Mouse (Mus musculus): ENCODE results near the gene Barx1.
A peak's percentile ranks its signal among the peaks of the same experiment; 100 is the strongest.

Barx1 gene

DNA sequence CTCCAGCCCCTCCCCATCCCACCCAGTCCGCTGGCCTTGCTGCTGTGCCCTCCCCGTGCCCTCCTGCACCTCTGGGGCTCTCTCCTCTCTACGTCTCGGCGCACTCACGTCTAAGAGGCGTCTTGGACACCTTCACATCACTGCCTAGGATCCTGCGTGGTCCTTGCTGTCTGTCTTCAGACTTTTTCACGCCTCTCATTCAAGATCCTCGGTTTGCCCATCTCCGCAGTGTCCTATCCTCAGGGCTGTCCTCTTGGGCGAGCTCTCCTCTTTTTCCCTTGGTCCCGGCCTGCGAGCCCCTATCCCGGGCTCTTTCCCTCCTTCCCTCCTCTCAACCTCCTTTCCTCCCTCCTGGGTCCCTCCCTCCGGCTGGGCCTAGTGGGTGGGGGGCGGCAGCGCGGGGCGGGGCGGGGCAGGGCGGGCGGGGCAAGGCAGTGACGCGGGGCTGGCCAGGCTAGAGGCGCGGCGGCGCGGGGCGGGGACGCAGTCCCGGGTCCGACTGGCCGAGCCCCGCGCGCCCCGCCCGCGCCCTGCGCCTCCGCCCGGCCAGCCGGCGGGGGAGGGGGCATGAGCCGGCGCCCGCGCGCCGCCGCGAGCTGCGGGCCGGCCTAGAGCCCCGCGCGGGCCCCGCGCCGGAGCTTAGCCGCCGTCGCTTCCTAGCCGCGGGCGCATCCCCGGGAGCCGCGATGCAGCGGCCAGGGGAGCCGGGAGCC lies at the start of gene Barx1:
Gene Barx1, plus strand, starts transcription at position 568 of the 713 bp plus-strand sequence.
- DNase-seq (ENCODE audit: low spot score in 2 of 2): no peak

DNA sequence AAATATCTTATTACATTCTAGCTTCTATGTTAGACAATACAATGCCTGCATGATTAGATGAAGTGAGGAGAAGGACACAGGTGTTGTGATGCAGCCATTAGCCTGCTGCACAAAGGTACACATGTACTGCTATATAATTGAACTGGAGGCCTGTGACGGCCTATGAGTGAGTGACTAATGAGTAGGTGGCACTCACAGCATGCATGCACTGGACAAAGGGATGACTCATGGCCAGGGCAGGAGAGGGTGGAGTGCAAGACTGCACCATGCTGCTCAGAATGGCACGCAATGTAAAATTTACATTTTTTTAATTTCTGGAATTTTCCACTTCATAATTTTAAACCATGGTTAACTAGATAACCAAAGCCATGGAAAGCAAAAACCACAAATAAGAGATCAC lies 48.3 kb upstream of the Barx1 start:
- no peak for DNase-seq (ENCODE audit: low spot score in 2 of 2)

DNA sequence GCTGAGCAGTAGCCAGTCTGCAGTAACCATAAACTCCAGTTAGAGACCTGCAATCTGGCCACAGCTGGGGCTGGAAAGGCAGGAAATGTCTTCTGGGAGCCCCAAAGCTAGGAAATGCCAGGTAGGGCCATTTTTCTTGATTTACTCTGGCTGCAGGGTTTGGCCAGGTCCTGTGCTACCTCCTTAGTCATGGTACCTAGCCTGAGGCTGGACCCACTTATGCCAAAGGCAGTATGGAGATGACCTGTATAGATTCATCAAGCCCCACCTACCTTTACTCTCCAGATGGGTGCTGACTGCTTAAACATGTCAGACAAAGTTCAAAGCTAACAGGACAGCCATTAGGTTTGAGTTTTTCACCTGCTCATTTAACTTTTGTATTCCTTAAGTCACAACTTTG lies 45.0 kb upstream of the Barx1 start:
- DNase-seq (ENCODE audit: low spot score in 2 of 2): no peak

DNA sequence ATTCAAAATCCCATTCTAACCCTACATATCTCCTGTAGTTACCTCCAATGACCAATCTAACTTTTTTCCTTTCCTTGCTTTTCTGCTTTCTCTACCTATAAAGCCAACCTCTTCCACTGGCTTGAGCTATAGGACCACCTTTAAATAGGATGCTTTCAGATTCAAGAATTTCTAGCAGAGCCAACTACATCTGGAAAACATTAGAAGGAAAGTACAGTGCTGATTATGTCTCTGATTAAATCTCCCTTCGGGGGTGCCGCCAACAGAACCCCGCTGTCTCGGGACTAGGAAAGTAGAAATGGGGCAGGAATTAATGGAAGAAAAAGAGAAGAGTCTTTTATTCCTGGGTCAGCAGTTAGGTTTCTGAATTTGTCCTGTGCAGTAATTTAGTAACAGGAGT lies 43.9 kb upstream of the Barx1 start:
- DNase-seq (ENCODE audit: low spot score in 2 of 2): no peak

DNA sequence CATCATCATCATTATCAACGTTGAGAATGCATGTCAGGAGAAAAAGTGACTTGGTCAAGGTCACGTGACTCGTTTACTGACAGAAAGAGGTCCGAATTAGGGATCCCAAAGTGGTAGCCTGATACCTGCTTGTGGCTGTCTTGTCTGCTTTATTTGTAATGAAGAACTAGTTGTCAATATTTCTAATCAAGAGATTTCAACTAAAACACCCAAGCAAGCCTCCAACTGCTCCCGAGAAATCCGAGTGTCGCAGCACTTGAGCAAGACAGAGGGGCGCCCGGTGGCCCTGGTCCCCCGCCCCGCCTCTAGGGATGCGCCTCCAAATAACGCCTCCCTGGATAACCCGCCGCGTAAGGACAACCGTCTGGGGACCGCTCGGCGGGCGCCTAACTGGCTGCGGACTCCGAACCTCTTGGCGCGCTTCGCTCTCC lies 37.8 kb upstream of the Barx1 start:
- DNase-seq (ENCODE audit: low spot score in 2 of 2): no peak

DNA sequence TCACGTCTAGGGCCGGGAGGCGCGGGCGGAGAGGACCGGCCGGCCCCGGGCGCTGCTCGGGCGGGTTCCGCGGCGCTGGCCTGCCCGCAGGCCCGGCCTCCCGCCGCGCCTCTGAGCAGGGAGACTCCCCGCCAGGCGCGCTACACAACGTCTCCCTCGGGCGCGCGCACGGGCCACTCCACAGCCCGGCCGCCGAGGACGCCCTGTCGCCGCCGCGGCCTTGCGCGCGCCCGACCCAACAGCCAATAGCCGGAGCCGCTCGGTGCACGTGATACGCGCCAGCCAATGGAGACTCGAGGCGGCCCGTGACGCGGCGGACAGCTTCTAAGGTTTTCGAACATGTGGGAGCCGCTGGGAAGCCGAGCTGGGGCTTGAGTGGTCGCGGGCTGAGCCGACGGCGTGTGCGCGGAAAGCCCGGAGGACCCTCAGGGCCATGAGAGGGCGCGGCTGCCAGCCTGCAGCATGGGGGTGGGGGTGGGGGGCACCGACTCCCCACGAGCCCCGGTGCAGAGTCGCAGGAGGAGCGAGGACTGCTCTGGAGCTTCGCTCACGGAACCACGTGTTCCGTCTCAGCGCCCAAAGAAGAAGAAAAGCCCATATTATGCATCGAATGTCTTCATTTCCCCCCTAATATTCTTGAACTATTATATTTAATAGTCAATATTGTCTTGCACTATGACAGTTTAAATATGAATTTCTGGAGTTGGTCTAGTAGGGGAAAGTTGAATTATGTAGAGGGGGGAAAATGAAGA lies 37.2 kb upstream of the Barx1 start, which contains the start of gene Ptpdc1:
Gene Ptpdc1, minus strand, starts transcription at position 232 of the 752 bp plus-strand sequence.
- peak; percentile 98 for DNase-seq (ENCODE audit: low spot score in 2 of 2)

DNA sequence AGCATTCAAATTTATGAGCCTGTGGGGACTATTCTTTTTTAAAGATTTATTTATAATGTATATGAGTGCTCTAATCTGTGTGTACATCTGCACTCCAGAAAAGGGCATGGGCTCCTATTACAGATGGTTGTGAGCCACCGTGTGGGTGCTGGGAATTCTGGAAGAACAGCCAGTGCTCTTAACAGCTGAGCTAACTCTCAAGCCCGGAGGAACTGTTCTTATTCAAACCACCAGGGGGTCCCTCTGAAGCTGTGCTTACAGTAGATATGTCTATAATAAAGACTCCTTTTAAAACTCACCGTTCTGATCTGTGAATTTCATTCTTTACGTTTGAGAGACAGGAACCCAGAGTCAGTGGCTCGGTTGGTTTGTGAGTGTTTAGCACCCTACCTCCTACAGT lies 31.1 kb upstream of the Barx1 start:
- DNase-seq (ENCODE audit: low spot score in 2 of 2): no peak

DNA sequence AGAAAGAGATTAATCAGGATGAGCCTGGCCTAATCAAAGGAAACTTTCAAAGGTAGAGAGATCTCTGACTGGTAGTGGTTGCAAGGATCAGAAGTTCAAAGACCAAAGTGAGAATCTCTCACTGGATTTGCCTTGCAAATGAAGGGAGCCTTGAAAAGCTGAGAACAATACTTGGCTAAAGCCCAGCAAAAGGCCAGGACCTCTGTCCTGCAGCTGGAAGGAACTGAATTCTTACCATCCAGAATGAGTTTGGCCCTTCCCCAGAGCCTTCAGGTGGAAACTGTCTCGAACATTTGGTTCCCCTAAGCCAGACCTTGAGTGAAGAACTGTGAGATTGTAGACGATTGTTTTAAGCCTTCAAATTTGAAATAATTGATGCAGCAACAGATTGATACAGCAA lies 25.1 kb upstream of the Barx1 start:
- DNase-seq (ENCODE audit: low spot score in 2 of 2): no peak

DNA sequence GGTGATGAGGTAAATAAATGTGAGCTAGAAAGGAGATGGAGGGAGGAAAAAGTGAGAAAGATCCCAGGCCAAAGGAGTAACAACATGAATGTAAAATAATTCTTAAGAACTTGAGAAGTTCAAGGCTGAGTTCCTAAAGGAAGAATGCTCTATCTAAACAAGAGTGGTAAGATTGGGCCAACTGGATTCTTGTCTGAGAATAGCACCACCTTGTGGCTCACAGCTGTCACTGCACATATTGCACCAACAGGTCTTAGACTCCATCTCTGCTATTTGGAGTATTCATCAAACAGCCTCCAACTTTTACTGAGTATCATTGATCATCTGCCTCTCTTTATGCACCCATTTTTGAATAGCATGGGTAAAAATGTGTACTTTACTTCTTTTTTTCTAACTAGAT lies 23.2 kb upstream of the Barx1 start:
- DNase-seq (ENCODE audit: low spot score in 2 of 2): peak in 1 of 2 experiments; percentile 66

DNA sequence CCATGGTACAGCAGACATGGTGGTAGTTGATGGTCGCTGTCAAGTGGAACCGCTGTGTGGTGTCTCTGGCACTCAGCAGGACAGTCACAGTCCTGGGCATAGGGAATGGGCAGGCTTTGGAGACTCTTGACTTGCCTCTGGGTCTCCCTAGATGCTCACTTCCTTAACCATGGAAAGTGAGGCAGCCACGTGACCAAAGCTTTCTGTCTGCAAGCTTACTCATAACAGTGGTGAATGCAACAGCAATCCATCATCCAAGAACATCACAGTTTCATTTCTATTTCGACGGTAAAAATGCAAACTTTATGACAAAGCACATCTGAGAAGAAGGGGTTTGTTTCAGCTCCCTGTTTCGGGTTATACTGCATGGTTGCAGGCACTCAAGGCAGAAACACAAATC lies 19.7 kb upstream of the Barx1 start:
- DNase-seq (ENCODE audit: low spot score in 2 of 2): no peak

DNA sequence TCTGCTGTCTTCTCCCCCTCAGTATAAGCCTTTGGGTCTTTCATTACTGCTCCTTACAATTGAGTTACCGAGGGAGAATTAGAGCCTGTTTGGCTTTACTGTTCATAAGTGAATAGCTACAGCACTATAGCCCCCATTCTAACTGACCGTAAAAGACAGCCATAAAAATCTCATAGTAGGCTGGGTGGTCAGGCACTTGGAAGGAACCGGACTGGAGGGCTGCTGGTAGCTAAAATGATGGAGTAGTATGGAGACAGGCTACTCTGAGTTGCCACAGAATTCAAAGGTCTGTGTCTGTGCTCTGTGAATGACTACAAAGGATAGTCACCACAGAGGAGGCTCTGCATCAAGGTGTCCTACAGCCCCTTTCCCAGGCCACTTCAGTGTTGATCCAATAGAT lies 18.8 kb upstream of the Barx1 start:
- DNase-seq (ENCODE audit: low spot score in 2 of 2): no peak

DNA sequence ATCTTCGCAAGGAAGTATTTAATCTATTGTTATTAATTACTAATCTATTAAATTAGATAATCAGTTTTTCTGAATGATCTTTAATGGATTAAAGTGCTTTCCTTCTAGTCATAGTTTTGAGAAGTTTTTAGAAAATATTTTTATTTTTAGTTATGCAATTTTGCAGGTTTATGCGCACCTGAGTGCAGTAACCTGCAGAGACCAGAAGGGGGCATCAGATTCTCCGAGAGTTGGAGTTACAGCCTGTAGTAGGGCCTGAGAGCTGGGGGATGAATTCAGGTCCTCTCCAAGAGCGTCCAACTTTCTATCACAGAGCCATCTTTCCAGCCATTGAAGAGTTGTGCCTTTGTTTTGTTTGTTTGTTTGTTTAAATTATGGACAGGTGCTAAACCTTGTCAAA lies 16.1 kb upstream of the Barx1 start:
- no peak for DNase-seq (ENCODE audit: low spot score in 2 of 2)

DNA sequence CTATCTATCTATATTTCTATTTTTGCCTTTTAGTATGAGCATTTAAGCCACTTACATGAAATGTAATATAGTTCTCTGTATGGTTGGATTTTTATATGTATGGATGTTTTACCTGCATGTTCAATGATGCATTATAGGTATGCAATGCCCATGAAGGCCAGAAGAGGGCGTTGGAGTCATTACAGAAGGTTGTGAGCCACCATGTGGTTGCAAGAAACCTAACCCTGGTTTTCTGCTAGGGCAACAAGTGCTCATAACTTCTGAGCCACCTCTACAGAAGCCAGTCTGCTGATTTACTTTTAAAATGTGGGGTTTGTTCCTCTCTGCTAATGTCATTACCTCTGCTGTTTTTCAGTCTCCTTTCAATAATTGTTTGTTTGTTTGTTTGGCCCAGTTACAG lies 12.2 kb upstream of the Barx1 start:
- no peak for DNase-seq (ENCODE audit: low spot score in 2 of 2)

DNA sequence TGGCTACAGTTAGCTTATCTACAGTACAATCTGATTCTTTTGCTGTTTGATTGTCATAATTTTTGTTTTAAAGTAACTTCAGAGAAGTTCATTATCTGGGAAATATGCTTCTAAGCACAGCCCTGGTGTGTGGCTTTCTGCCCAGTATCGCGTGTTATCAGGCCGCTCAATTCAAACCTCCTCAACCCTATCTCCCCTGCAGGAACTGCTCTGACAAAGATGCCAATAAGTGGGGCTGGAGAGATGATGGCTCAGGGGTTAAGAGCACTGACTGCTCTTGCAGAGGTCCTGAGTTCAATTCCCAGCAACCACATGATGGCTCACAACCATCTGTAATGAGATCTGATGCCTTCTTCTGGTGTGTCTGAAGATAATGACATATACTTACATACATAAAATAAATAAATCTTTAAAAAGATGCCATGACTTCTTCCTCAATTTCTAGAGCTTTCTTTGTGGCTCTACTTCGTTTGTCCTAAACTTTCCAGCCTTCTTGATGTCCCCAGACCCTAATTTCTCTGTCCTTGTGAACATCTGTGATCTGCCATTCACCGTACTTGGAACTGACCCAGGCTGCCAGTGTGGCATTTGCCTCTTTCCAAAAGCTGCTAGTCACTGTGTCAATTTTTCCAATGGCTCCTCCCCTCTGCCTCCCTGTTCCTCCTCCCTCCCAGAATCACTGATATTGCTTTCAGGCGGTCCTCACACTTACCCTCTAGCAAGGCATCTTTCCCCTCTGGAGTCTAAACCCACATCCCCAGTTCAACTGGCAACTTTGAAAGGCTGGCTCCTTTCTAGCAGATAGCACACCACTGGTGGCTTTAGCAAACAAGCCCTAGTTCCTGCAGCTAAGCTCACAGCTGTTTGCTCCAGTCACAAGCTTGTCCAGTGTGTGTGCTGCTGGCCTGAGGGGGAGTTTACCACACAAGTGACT lies 11.4 kb upstream of the Barx1 start:
- DNase-seq (ENCODE audit: low spot score in 2 of 2): no peak

DNA sequence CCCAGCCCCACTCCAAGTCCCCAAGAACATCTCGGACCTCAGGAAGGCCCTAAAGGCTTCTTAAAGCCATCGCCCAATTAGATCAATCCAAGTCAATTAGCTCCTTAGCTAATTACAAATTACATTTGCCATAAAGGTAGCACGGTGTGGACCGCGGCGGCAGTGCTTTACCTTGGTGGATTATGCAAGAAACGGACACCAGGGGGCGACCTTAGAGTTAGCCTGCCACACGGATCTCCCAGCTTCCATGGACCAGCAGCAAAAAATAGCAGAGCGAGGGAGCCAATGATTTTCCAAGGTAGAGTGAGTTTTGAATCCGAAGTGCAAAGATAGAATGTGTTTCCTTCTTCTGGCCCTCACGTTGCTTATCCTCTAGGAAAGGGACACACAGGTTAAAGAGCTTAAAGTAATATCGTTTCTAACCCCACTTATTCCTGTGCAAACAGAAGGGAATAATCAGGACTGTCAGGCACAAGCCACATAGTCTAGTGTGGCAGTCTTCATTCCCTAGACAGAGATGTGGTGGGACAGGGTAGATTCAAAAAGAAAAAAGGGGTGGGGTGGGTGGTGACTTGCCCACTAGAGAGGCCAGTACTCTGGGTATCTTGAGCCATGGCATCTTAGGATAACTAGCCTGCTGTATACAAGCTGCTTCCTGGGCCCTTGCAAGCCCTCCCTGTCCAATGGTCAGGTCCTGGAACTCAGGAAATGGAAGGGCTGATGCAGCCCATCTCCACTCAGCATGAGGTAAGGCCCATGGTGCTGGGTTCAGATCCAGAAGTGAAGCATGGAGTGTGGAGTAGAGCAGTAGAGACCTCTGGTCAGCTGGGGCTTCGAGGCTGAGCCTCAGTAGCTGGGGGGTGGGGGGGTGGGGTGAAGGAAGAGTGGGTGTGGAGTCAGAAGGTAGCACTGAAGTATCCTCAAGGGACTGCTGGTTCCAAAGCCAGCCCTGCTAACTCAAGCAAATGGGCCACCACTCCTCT lies 8.7 kb upstream of the Barx1 start:
- DNase-seq (ENCODE audit: low spot score in 2 of 2): peak in 1 of 2 experiments; percentile 47

DNA sequence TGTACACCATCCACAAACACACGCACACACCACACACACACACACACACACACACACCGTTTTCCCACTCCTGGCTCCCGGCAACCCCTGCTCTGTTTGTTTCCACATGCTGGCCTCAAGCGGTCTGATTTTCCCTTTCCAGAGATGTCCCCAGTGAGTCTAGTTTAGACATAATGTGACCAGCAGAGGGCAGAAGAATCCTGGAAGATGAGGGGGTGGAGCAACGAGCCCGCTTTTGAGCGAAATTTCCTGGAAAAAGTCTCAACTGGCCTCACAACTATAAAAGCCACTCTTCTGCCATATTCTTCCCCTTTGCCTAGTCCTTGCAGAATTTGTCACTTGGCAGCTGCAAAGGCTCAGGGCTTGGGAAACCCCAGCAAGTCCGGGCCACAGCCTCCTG lies 7.2 kb upstream of the Barx1 start:
- peak; percentile 44 to 62 for DNase-seq (ENCODE audit: low spot score in 2 of 2)

DNA sequence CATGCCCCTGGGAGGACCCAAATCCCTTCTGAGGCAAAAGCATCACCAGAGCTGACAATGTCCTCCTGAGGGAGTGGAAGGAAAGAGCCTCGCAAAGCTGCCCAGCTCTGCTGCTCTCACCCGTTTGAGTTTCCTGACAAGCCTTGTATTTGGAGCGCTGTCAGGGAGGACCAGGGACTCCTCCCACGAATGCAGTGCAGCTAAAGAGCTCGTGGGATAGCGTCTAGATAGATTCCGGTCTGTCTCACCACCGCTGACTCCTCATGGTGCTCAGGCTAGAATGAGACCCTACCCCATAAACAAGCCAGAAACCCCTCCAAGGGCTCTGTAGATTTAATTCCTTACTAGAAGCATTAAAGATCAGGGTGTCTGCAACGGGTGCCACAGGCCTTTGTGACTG lies 5.0 kb upstream of the Barx1 start:
- no peak for DNase-seq (ENCODE audit: low spot score in 2 of 2)

DNA sequence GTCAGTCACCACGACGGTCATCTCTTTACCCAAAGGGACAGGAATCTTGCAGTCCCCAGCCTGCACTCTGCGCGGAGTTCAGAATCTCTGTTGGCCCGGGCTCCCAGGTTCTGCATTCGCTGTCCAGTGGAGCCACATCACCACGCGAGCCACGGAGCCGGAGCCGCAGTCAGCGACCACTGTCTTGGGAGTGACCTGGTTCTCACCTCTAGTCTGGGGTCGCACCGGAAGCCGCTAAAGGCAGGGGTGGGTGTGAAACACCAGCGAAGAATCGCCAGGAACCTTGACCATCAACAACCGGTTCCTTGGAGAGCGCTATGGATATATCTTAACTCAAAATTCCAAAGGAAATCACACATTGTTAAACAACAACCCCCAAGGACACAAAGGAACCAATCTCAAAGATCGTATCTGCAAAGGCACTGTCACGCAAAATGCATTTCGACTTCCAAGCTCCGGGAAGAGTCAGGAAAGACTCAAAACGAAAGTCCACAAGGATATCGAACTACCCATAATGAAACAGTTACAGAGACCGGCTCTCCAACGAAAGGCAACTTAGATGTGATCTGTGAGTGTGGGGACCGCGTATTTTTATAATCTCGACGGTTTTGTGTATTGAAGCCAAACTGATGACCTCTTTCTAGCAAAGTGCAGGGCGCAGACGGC lies 4.1 kb upstream of the Barx1 start:
- DNase-seq (ENCODE audit: low spot score in 2 of 2): peak in 1 of 2 experiments; percentile 19

DNA sequence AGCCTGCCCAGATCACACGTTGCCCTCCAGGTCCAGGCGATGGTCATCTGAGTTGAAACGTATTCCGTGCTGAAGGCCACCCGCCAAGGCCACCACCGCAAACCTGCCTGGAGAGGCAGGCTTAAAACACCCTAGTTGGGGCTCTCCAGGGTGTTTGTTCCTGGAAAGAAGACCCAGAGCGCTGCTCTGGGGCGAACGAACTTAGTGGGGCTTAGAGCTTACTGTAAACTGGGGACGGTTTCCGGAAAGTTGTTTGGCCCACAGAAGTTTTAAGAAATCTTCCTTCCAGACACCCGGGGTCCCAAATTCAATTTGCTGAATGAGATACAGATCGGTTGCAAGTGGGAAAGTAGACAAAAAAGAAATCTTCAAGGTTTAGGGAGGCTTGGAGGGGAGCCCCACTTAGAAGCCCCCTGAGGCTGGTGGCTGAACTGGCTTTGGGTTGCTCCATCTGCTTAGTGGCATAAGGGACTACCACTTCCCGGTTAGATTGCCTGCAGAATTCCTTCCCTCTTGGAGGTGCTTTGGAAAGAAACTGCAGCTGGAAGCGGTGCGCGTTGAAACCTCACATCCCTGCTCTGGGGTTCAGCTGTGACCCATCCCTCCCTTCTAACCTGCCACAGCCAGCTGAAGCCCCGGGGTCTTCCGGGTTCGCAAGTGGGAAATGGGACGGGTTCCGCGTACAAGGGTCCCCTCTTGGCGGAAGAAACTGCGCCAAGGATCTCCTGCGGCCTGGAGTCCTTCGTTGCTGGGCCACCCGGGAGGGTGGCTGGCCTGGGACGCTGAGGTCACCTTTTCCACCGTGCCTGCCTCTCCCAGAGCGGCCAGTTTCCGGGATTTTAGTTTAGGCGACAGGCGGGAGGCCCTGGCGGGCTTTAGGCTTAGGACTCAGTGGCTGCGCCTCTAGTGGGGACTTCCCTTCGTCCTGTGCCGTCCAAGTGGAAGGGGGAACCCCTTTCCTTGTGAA lies 3.3 kb upstream of the Barx1 start:
- no peak for DNase-seq (ENCODE audit: low spot score in 2 of 2)

Data from heart, adult 9 months (tissue).